Mouse (Mus musculus) cortical plate, adult 2 months (tissue): ENCODE data around the gene Muc2.

Experiments used
- CTCF ChIP-seq: fragments of 200-500 bp; IDR thresholded peaks from 2 replicates; pipeline ENCODE4 v1.5.1; 2011; ENCODE audit warnings: mild to moderate bottlenecking, control low read depth, low read length; ENCODE audit not compliant: insufficient read depth; ENCODE audit errors: extremely low read depth
- POLR2A ChIP-seq: fragments of 200-500 bp; IDR thresholded peaks from 2 replicates; pipeline ENCODE4 v1.6.1; 2011; ENCODE audit warnings: mild to moderate bottlenecking, low read length, control low read depth; ENCODE audit not compliant: insufficient read depth; ENCODE audit errors: extremely low read depth

DNA sequence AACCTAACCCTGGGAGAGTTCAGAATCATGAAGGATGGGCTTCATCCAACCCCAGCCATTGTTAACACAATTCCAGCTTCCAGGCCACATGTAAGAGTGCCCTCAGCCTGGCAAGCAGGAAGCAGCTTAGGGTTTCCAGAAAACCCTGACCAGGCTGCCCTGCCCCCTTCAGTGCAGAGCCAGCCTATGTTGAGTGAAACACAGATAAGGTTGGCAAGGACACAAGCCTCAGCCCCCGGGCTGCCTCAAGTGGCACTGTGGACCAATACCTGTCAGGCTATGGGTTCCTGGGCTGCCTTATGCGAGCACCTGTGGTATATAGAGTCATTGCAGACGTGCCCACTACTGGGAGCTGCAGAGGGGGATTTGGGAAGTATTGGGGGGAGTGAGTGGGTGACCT lies 28.7 kb upstream of the Muc2 start:
- TF ChIP-seq CTCF: no peak
- TF ChIP-seq POLR2A: no peak
